Mouse (Mus musculus) erythroblast, embryonic 14.5 days (primary cell): ENCODE results near the gene Dock4. TPM values are rescaled to one million over a fixed set of nuclear protein-coding genes. Genes with fewer than 3 reads are reported as not detected.

Experiments
- H3K27me3 ChIP-seq: 2 replicates; pipeline ENCODE4 v1.6.1; 2012; ENCODE audit warnings: inconsistent platforms; ENCODE audit not compliant: control insufficient read depth
- H3K36me3 ChIP-seq: 2 replicates; pipeline ENCODE4 v1.6.1; 2012; ENCODE audit warnings: mild to moderate bottlenecking, inconsistent platforms; ENCODE audit not compliant: control insufficient read depth
- H3K4me1 ChIP-seq: 2 replicates; pipeline ENCODE4 v1.6.1; 2012; ENCODE audit warnings: inconsistent platforms; ENCODE audit not compliant: control insufficient read depth
- H3K4me3 ChIP-seq: replicated peaks from 2 replicates; pipeline ENCODE3; 2012; ENCODE audit warnings: moderate library complexity, mild to moderate bottlenecking, inconsistent platforms
- H3K9me3 ChIP-seq: 2 replicates; pipeline ENCODE4 v1.6.1; 2012; ENCODE audit warnings: low read length, inconsistent platforms, mixed read lengths; ENCODE audit not compliant: control insufficient read depth
- GATA1 ChIP-seq: IDR thresholded peaks from 2 replicates; pipeline ENCODE4 v1.6.1; 2012; ENCODE audit warnings: low read length, inconsistent platforms, mixed read lengths
- TAL1 ChIP-seq: IDR thresholded peaks from 3 replicates; pipeline ENCODE4 v1.6.1; 2012; ENCODE audit warnings: low read length, inconsistent platforms, mixed read lengths
- polyA plus RNA-seq: library from polyadenylated mRNA; stranded (reverse); fragments of >175 nt; gene quantifications from 2 replicates; pipeline ENCODE4 v1.2.3, GENCODE M21; 2012

Gene Dock4
- polyA plus RNA-seq, 1 experiment = 0.05 TPM

- Histone ChIP-seq H3K4me1 (no peaks in the 10 kb centered on the region), H3K9me3 (no peaks in the 10 kb centered on the region), H3K36me3 (no peaks in the 10 kb centered on the region), H3K4me3 (no peak overlapping the region), H3K27me3 (no peaks in the 10 kb centered on the region)
- TF ChIP-seq TAL1 = no peak
- no peak for TF ChIP-seq GATA1
These were observed 123.5 kb downstream of the Dock4 start for GRCm38 (mm10) chr12:40568971-40569968.

- Histone ChIP-seq H3K4me3 (no peak overlapping the region), H3K36me3 (no peaks in the 10 kb centered on the region), H3K9me3 (no peaks in the 10 kb centered on the region), H3K4me1 (no peaks in the 10 kb centered on the region), H3K27me3 (no peaks in the 10 kb centered on the region)
- TF ChIP-seq TAL1 (no peak), GATA1 (no peak)
These were observed 124.5 kb downstream of the Dock4 start for GRCm38 (mm10) chr12:40570250-40570649.

- TF ChIP-seq GATA1 (no peak), TAL1 (no peak)
- H3K36me3 ChIP-seq = no peaks in the 10 kb centered on the region
- no peak overlapping the region for H3K4me3 ChIP-seq
- no peaks in the 10 kb centered on the region for H3K27me3 ChIP-seq
- no peaks in the 10 kb centered on the region for H3K4me1 ChIP-seq
- no peaks in the 10 kb centered on the region for H3K9me3 ChIP-seq
These were observed 128.3 kb downstream of the Dock4 start for GRCm38 (mm10) chr12:40574051-40574450.

GRCm38 (mm10) chr12:40576749-40577148, 131.0 kb downstream of the Dock4 start:
- no peak overlapping the region for H3K4me3 ChIP-seq
- H3K36me3 ChIP-seq = no peaks in the 10 kb centered on the region
- TF ChIP-seq TAL1 = no peak
- no peak for TF ChIP-seq GATA1
- no peaks in the 10 kb centered on the region for H3K9me3 ChIP-seq
- H3K27me3 ChIP-seq = no peaks in the 10 kb centered on the region
- no peaks in the 10 kb centered on the region for H3K4me1 ChIP-seq

GRCm38 (mm10) chr12:40580351-40580750, 134.6 kb downstream of the Dock4 start:
- Histone ChIP-seq H3K9me3 (no peaks in the 10 kb centered on the region), H3K4me3 (no peak overlapping the region)

GRCm38 (mm10) chr12:40581037-40581436, 135.3 kb downstream of the Dock4 start:
- no peaks in the 10 kb centered on the region for H3K4me1 ChIP-seq
- no peak for TF ChIP-seq TAL1
- no peak for TF ChIP-seq GATA1

More at GRCm38 (mm10) chr12:40580351-40580750, 134.6 kb downstream of the Dock4 start:
- no peaks in the 10 kb centered on the region for H3K4me1 ChIP-seq
- TF ChIP-seq GATA1 = no peak
- no peak for TF ChIP-seq TAL1
- no peaks in the 10 kb centered on the region for H3K36me3 ChIP-seq
- H3K27me3 ChIP-seq = no peaks in the 10 kb centered on the region

GRCm38 (mm10) chr12:40582059-40582458, 136.3 kb downstream of the Dock4 start:
- Histone ChIP-seq H3K36me3 (no peaks in the 10 kb centered on the region), H3K4me3 (no peak overlapping the region), H3K9me3 (no peaks in the 10 kb centered on the region), H3K4me1 (no peaks in the 10 kb centered on the region), H3K27me3 (no peaks in the 10 kb centered on the region)
- TF ChIP-seq TAL1 = no peak
- TF ChIP-seq GATA1 = no peak

More at GRCm38 (mm10) chr12:40581037-40581436, 135.3 kb downstream of the Dock4 start:
- Histone ChIP-seq H3K27me3 (no peaks in the 10 kb centered on the region), H3K36me3 (no peaks in the 10 kb centered on the region), H3K9me3 (no peaks in the 10 kb centered on the region), H3K4me3 (no peak overlapping the region)

GRCm38 (mm10) chr12:40584526-40585289, 139.0 kb downstream of the Dock4 start:
- Histone ChIP-seq H3K4me3 (no peak overlapping the region), H3K9me3 (no peaks in the 10 kb centered on the region), H3K36me3 (no peaks in the 10 kb centered on the region), H3K4me1 (no peaks in the 10 kb centered on the region), H3K27me3 (no peaks in the 10 kb centered on the region)
- no peak for TF ChIP-seq TAL1
- TF ChIP-seq GATA1 = no peak

- H3K27me3 ChIP-seq = no peaks in the 10 kb centered on the region
- H3K4me1 ChIP-seq = no peaks in the 10 kb centered on the region
- H3K36me3 ChIP-seq = no peaks in the 10 kb centered on the region
- no peaks in the 10 kb centered on the region for H3K9me3 ChIP-seq
- TF ChIP-seq TAL1 (no peak), GATA1 (no peak)
- H3K4me3 ChIP-seq = no peak overlapping the region
These were observed 139.8 kb downstream of the Dock4 start for GRCm38 (mm10) chr12:40585456-40586141.
